Mouse (Mus musculus) forebrain, embryonic 15.5 days (tissue): ENCODE results near the gene Fras1. TPM values are rescaled to one million over a fixed set of nuclear protein-coding genes. Genes with fewer than 3 reads are reported as not detected.

Experiments
- ATAC-seq: fragments of 200-750 bp; cut with Nextera tagmentation; replicated peaks from 2 replicates; pipeline ENCODE4 v1.8.0; 2017; ENCODE audit warnings: mild to moderate bottlenecking, moderate TSS enrichment, moderate library complexity
- H3K27ac ChIP-seq: fragments of 300-500 bp; sonication (generic); replicated peaks from 2 replicates; pipeline ENCODE4 v1.5.1; 2015; ENCODE audit warnings: mild to moderate bottlenecking, inconsistent platforms
- H3K27me3 ChIP-seq: fragments of 300-500 bp; sonication (generic); 2 replicates; pipeline ENCODE4 v1.6.1; 2015; ENCODE audit warnings: inconsistent platforms
- H3K36me3 ChIP-seq: fragments of 300-500 bp; sonication (generic); 2 replicates; pipeline ENCODE4 v1.6.1; 2015; ENCODE audit warnings: mild to moderate bottlenecking, inconsistent platforms
- H3K4me1 ChIP-seq: fragments of 300-500 bp; sonication (generic); 2 replicates; pipeline ENCODE4 v1.6.1; 2015; ENCODE audit warnings: inconsistent platforms
- H3K4me2 ChIP-seq: fragments of 300-500 bp; sonication (generic); replicated peaks from 2 replicates; pipeline ENCODE4 v1.6.1; 2015; ENCODE audit warnings: mild to moderate bottlenecking, inconsistent platforms
- H3K4me3 ChIP-seq: fragments of 300-500 bp; sonication (generic); 2 replicates; pipeline ENCODE4 v1.5.1; 2015; ENCODE audit warnings: mild to moderate bottlenecking, inconsistent platforms
- H3K9ac ChIP-seq: fragments of 300-500 bp; sonication (generic); replicated peaks from 2 replicates; pipeline ENCODE4 v1.6.1; 2015; ENCODE audit warnings: mild to moderate bottlenecking, inconsistent platforms
- H3K9me3 ChIP-seq: fragments of 300-500 bp; sonication (generic); 2 replicates; pipeline ENCODE4 v1.6.1; 2016; ENCODE audit warnings: inconsistent platforms
- WGBS: fragments of 180-500 bp; shearing (Covaris S2); methylation state at CpG from one replicate; pipeline ENCODE4 v1.1.7; 2015; ENCODE audit warnings: mixed read lengths; 5-methylcytosine and 5-hydroxymethylcytosine counted together
- polyA plus RNA-seq: library from polyadenylated mRNA; unstranded; fragments of >200 nt; fragmentation: Nextera tagmentation; extraction: Ambion mirVana; gene quantifications from 2 replicates; pipeline ENCODE4 v1.2.1, GENCODE M21; 2015

The Fras1 gene
- polyA plus RNA-seq = 4.4 and 5.1 TPM in 2 replicates

DNA sequence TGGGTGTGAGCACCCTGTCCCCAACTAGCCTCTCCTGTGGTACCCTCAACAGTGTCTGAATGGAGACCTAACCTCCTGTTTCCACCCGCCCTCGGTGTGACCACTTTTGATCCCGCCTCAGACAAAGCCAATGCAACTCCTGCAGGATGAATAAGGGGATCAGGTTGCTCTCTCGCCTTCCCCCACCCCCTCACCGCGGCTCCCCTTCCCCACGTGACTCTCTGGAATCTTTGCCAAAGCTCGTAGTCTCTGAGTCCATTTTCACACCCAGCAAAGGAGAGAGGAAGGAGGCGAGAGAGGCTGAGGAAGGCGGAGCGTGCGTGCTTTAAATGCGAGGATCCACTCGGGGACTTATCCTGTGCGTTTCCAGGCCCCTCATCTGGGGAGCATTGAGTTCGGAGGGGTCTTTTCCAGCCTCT, at the start of gene Fras1:
Gene Fras1 (plus strand): TSS at position 389 of the 419 bp plus-strand sequence.
- WGBS = under 1% methylated on average over 16 of the region's 16 CpGs
- H3K4me3 ChIP-seq = peak within 1 kb of the TSS; percentile 74
- H3K9ac ChIP-seq = peak within 1 kb of the TSS; percentile 60
- peaks cover 20% of the 10 kb centered on the region for H3K4me1 ChIP-seq
- H3K4me2 ChIP-seq = peak within 1 kb of the TSS; percentile 99
- peak; percentile 76 for ATAC-seq
- peak within 1 kb of the TSS; percentile 66 for H3K27ac ChIP-seq
- no peaks in the 10 kb centered on the region for H3K36me3 ChIP-seq
- H3K27me3 ChIP-seq = no peaks in the 10 kb centered on the region
- H3K9me3 ChIP-seq = no peaks in the 10 kb centered on the region

DNA sequence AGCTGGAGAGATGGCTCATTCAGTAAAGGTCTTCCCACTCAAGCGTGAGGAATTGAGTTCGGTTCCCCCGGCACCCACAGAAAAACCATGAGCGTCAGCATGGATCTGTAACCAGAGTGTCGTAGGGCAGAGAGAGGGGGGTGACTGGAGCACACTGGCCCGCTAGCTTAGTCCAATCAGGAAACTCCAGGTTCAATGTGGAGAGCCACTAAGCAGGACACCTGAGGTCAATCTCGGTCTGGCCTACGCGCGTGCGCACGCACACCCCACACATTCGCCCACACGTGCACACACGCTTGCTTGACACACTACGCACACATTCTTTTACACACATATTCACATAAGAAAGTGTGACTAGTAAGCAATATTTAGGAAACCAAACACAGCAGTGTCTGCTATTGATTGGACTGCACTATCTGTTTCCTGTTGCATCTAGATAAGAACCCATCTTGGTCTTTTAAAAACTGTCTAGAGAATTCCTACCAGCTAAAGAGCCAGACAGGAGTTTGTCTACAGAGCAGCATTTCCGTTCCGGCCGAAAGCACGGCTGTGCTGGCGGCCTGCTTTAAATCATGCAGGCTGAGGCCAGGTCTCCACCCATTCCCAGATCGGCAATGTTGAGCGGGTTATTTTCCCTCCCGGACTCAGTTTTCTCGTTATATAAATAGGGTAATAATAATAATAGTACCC, 42.6 kb upstream of the Fras1 start:
- WGBS = 93% methylated on average over 25 of the region's 25 CpGs
- H3K36me3 ChIP-seq = no peaks in the 10 kb centered on the region
- H3K4me1 ChIP-seq = no peaks in the 10 kb centered on the region
- H3K9me3 ChIP-seq = no peaks in the 10 kb centered on the region
- H3K27me3 ChIP-seq = no peaks in the 10 kb centered on the region
- no peak overlapping the region for H3K27ac ChIP-seq
- no peak overlapping the region for H3K9ac ChIP-seq
- no peak overlapping the region for H3K4me3 ChIP-seq
- ATAC-seq = no peak
- H3K4me2 ChIP-seq = no peak overlapping the region

GRCm38 (mm10) chr5:96331738-96332070, 42.1 kb upstream of the Fras1 start:
- 88% methylated on average over 5 of the region's 5 CpGs for WGBS
- no peaks in the 10 kb centered on the region for H3K9me3 ChIP-seq
- no peaks in the 10 kb centered on the region for H3K4me1 ChIP-seq
- H3K4me2 ChIP-seq = no peak overlapping the region
- no peak overlapping the region for H3K27ac ChIP-seq
- no peak overlapping the region for H3K4me3 ChIP-seq
- no peak for ATAC-seq
- no peak overlapping the region for H3K9ac ChIP-seq
- H3K36me3 ChIP-seq = no peaks in the 10 kb centered on the region
- no peaks in the 10 kb centered on the region for H3K27me3 ChIP-seq

DNA sequence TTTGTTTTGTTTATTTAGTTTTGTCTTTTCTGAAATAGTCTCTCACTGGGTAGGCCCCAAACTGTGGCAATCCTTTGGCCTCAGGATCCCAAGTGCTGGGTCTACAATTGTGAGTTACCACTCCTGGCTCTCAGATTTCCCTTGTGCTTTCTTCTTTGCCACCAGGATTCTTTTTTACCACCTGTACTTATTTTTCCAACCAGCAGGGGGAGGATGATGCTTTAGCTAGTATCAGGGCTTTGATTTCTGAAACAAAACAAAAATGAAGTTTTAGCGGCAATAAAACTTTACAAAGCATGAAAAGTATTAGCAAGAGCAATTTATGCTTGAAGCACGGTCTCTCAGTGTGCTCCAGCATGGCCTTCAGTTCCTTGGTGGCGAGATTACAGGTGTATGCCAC, 39.8 kb upstream of the Fras1 start:
- Histone ChIP-seq H3K27ac (no peak overlapping the region), H3K4me2 (no peak overlapping the region), H3K4me3 (no peak overlapping the region), H3K4me1 (no peaks in the 10 kb centered on the region), H3K27me3 (no peaks in the 10 kb centered on the region), H3K9ac (no peak overlapping the region), H3K9me3 (no peaks in the 10 kb centered on the region), H3K36me3 (no peaks in the 10 kb centered on the region)
- WGBS = 68% methylated on average over 3 of the region's 3 CpGs
- no peak for ATAC-seq

- Histone ChIP-seq H3K4me2 (no peak overlapping the region), H3K27ac (no peak overlapping the region), H3K9ac (no peak overlapping the region), H3K4me1 (no peaks in the 10 kb centered on the region), H3K36me3 (no peaks in the 10 kb centered on the region), H3K4me3 (no peak overlapping the region), H3K27me3 (no peaks in the 10 kb centered on the region), H3K9me3 (no peaks in the 10 kb centered on the region)
- WGBS = 91% methylated on average over 6 of the region's 6 CpGs
- no peak for ATAC-seq
These were observed 33.2 kb upstream of the Fras1 start for GRCm38 (mm10) chr5:96340564-96340963.

- Histone ChIP-seq H3K4me1 (no peaks in the 10 kb centered on the region), H3K9me3 (no peaks in the 10 kb centered on the region), H3K27me3 (no peaks in the 10 kb centered on the region), H3K4me3 (no peak overlapping the region), H3K27ac (no peak overlapping the region), H3K36me3 (no peaks in the 10 kb centered on the region), H3K4me2 (no peak overlapping the region), H3K9ac (no peak overlapping the region)
- WGBS = 70% methylated on average over 2 of the region's 2 CpGs
- no peak for ATAC-seq
These were observed 28.8 kb upstream of the Fras1 start for GRCm38 (mm10) chr5:96344983-96345382.

DNA sequence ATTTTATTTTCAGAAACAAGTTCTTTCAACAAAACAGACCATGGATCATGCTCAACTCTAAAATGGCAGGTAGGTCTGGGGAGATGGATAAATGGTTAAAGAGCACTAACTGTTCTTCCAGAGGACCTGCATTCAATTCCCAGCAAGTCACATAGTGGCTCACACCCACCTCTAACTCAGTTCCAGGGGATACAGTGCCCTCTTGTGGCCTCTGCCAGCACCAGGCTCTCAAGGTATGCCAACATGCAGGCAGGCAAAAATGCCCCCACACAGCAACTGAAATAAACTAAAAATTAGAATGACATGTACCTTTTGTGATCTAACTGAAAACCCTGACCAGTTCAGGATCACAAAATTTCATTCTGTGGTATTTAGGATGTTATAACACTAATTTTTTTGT, 21.8 kb upstream of the Fras1 start:
- H3K9me3 ChIP-seq = no peaks in the 10 kb centered on the region
- ATAC-seq = no peak
- H3K4me3 ChIP-seq = no peak overlapping the region
- no peak overlapping the region for H3K4me2 ChIP-seq
- no peaks in the 10 kb centered on the region for H3K4me1 ChIP-seq
- no peak overlapping the region for H3K9ac ChIP-seq
- no peaks in the 10 kb centered on the region for H3K36me3 ChIP-seq
- no peaks in the 10 kb centered on the region for H3K27me3 ChIP-seq
- no peak overlapping the region for H3K27ac ChIP-seq

GRCm38 (mm10) chr5:96363950-96364349, 9.8 kb upstream of the Fras1 start:
- no peak overlapping the region for H3K4me3 ChIP-seq
- H3K36me3 ChIP-seq = no peaks in the 10 kb centered on the region
- no peaks in the 10 kb centered on the region for H3K27me3 ChIP-seq
- no peaks in the 10 kb centered on the region for H3K9me3 ChIP-seq
- WGBS = 22% methylated on average over 4 of the region's 4 CpGs
- no peak overlapping the region for H3K4me2 ChIP-seq
- H3K27ac ChIP-seq = no peak overlapping the region
- no peak for ATAC-seq
- no peaks in the 10 kb centered on the region for H3K4me1 ChIP-seq
- no peak overlapping the region for H3K9ac ChIP-seq

- H3K9ac ChIP-seq = no peak overlapping the region
- no peak overlapping the region for H3K4me2 ChIP-seq
- no peak overlapping the region for H3K27ac ChIP-seq
- 87% methylated on average over 5 of the region's 5 CpGs for WGBS
- ATAC-seq = no peak
- no peak overlapping the region for H3K4me3 ChIP-seq
- H3K4me1 ChIP-seq = no peaks in the 10 kb centered on the region
- no peaks in the 10 kb centered on the region for H3K27me3 ChIP-seq
- H3K9me3 ChIP-seq = no peaks in the 10 kb centered on the region
- no peaks in the 10 kb centered on the region for H3K36me3 ChIP-seq
These were observed 8.2 kb upstream of the Fras1 start for GRCm38 (mm10) chr5:96365590-96365989.

DNA sequence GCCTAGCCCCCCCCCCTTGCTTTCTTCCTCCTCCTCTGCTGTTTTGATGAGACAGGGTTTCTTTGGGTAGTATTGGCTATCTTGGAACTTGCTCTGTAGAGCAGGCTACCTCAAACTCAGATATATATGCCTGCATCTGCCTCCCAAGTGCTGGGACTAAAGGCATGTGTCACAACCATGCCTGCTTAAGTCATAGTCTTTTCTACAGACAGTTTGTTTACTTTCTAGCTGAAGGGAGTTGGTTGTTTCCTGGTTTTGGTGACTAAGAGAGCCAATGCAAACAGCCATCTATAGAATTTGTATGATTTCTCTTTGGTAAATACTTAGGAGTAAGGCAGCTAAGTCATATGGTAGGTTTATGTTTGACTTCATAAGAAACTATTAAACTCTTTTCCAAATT, 6.5 kb upstream of the Fras1 start:
- Histone ChIP-seq H3K4me1 (no peaks in the 10 kb centered on the region), H3K27ac (no peak overlapping the region), H3K4me2 (no peak overlapping the region), H3K27me3 (no peaks in the 10 kb centered on the region), H3K4me3 (no peak overlapping the region), H3K36me3 (no peaks in the 10 kb centered on the region), H3K9ac (no peak overlapping the region), H3K9me3 (no peaks in the 10 kb centered on the region)
- no peak for ATAC-seq

- H3K36me3 ChIP-seq = no peaks in the 10 kb centered on the region
- no peaks in the 10 kb centered on the region for H3K27me3 ChIP-seq
- H3K4me2 ChIP-seq = peak overlapping the region; percentile 99
- peak overlapping the region; percentile 60; the same call in 1 of the 2 replicates for H3K9ac ChIP-seq
- H3K4me1 ChIP-seq = peaks cover 20% of the 10 kb centered on the region
- WGBS = 30% methylated on average over 6 of the region's 6 CpGs
- peak overlapping the region; percentile 66 for H3K27ac ChIP-seq
- no peak for ATAC-seq
- no peaks in the 10 kb centered on the region for H3K9me3 ChIP-seq
- H3K4me3 ChIP-seq = peak overlapping the region; percentile 74
These were observed 649 bp upstream of the Fras1 start for GRCm38 (mm10) chr5:96373106-96373505.

GRCm38 (mm10) chr5:96373986-96374901, 489 bp downstream of the Fras1 start:
- peak; percentile 94 for ATAC-seq
- Histone ChIP-seq H3K27ac (peak overlapping the region; percentile 66), H3K9ac (peak overlapping the region; percentile 60), H3K4me2 (peak overlapping the region; percentile 99), H3K27me3 (no peaks in the 10 kb centered on the region), H3K4me3 (peak overlapping the region; percentile 74), H3K36me3 (no peaks in the 10 kb centered on the region), H3K4me1 (peaks cover 20% of the 10 kb centered on the region), H3K9me3 (no peaks in the 10 kb centered on the region)
- under 1% methylated on average over 83 of the region's 84 CpGs for WGBS
